Mouse (Mus musculus): ENCODE data around the gene Gnl3. TPM values are rescaled to one million over a fixed set of nuclear protein-coding genes. Genes with fewer than 3 reads are reported as not detected.

The Gnl3 gene
- total and polyA plus RNA-seq, 2 experiments from 2014 or later: 57.3 to 64.7 TPM

DNA sequence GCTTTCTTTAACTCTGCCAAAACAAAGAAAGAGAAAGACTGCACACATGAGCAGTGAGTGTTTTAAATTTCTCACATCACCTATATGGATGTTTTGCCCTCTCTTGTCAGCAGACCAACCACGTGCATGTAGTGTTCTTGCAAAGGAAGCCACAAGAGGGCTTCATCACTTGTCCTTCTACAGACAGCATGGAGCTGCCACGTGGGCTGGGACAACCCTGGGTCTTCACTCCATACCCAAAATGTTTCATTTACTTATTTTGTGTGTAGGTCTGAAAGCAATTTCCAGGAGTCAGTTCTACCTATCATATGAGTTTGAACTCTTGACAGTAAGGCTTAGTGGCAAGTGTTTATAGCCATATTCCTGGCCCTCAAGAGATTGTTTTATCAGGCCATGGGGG, 1.1 kb downstream of the Gnl3 start:
- Histone ChIP-seq H3K9me3 (ENCODE audit: low read length) (no peaks in the 10 kb centered on the region), H3K27me3 (ENCODE audit: insufficient read depth, low read length) (no peaks in the 10 kb centered on the region), H3K4me3 (ENCODE audit: low read depth, low read length) (peak overlapping the region; percentile 87), H3K27ac (ENCODE audit: low read depth, low read length) (no peak overlapping the region), H3K4me1 (ENCODE audit: insufficient read depth) (peaks cover 15% of the 10 kb centered on the region; the same call in 1 of the 2 replicates), H3K9ac (peak overlapping the region; percentile 84), H3K4me2 (ENCODE audit: low read depth) (peak overlapping the region; percentile 80), H3K36me3 (ENCODE audit: insufficient read depth) (peaks cover 49% of the 10 kb centered on the region)
- peak; percentile 31 for DNase-seq
- 2% methylated on average over 2 of the region's 2 CpGs for WGBS
- ATAC-seq: peak; percentile 21; the same call in 1 of the 2 replicates
- peak; percentile 40 for TF ChIP-seq CTCF (IDR thresholded peaks at IDR 0.05; ENCODE audit: low read depth)

- Histone ChIP-seq H3K27ac (ENCODE audit: low read depth, low read length) (no peak overlapping the region), H3K9me3 (ENCODE audit: low read length) (no peaks in the 10 kb centered on the region), H3K4me1 (ENCODE audit: insufficient read depth) (peaks cover 15% of the 10 kb centered on the region; the same call in 1 of the 2 replicates), H3K4me3 (ENCODE audit: low read depth, low read length) (no peak overlapping the region), H3K27me3 (ENCODE audit: insufficient read depth, low read length) (no peaks in the 10 kb centered on the region), H3K9ac (no peak overlapping the region), H3K4me2 (ENCODE audit: low read depth) (no peak overlapping the region), H3K36me3 (ENCODE audit: insufficient read depth) (peaks cover 59% of the 10 kb centered on the region)
- ATAC-seq: no peak
- no peak for TF ChIP-seq CTCF (IDR thresholded peaks at IDR 0.05; ENCODE audit: low read depth)
- WGBS: 90% methylated on average over 1 of the region's 1 CpGs
- DNase-seq: no peak
Measured at GRCm38 (mm10) chr14:31016063-31016462, 2.9 kb downstream of the Gnl3 start.

GRCm38 (mm10) chr14:31013928-31014327, 5.0 kb downstream of the Gnl3 start:
- Histone ChIP-seq H3K4me2 (ENCODE audit: low read depth) (no peak overlapping the region), H3K9ac (no peak overlapping the region), H3K27ac (ENCODE audit: low read depth, low read length) (no peak overlapping the region), H3K9me3 (ENCODE audit: low read length) (no peaks in the 10 kb centered on the region), H3K36me3 (ENCODE audit: insufficient read depth) (peaks cover 79% of the 10 kb centered on the region), H3K27me3 (ENCODE audit: insufficient read depth, low read length) (no peaks in the 10 kb centered on the region), H3K4me1 (ENCODE audit: insufficient read depth) (0 out of 2 replicates have a peak, but pooled peaks cover 5% of the 10 kb centered on the region), H3K4me3 (ENCODE audit: low read depth, low read length) (no peak overlapping the region)
- ATAC-seq (no peak), DNase-seq (no peak)
- TF ChIP-seq CTCF (IDR thresholded peaks at IDR 0.05; ENCODE audit: low read depth): no peak
- WGBS: 97% methylated on average over 2 of the region's 2 CpGs

- 90% methylated on average over 3 of the region's 3 CpGs for WGBS
- no peaks in the 10 kb centered on the region for H3K4me1 ChIP-seq (ENCODE audit: insufficient read depth)
Measured at GRCm38 (mm10) chr14:31011588-31011987, 7.4 kb downstream of the Gnl3 start.

DNA sequence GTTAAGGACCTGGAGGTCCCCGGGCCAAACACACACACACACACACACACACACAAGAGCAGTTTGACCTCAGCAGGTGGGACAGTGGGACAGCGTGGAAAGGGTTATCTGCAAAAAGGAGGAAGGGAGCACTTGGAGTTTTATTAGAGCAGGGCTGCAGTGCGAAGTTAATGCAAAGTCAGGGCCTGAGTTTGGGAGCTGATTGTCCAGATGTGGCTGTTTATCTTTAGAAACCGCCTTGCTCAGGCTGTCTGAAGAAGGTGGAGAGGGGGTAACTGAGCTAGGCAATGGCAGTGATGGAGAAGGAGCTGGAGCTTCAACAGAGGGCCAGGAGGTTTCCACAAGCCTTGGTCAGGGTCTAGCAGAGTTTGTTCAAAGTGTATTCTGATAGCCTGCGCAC, 12.2 kb downstream of the Gnl3 start:
- TF ChIP-seq CTCF (IDR thresholded peaks at IDR 0.05; ENCODE audit: low read depth): no peak
- H3K4me2 ChIP-seq (ENCODE audit: low read depth): no peak overlapping the region
- H3K9me3 ChIP-seq (ENCODE audit: low read length): no peaks in the 10 kb centered on the region
- 85% methylated on average over 5 of the region's 5 CpGs for WGBS
- H3K27ac ChIP-seq (ENCODE audit: low read depth, low read length): no peak overlapping the region
- H3K36me3 ChIP-seq (ENCODE audit: insufficient read depth): peaks cover 48% of the 10 kb centered on the region
- no peak overlapping the region for H3K4me3 ChIP-seq (ENCODE audit: low read depth, low read length)
- no peak overlapping the region for H3K9ac ChIP-seq
- DNase-seq: no peak
- peaks cover 7% of the 10 kb centered on the region for H3K4me1 ChIP-seq (ENCODE audit: insufficient read depth)
- no peaks in the 10 kb centered on the region for H3K27me3 ChIP-seq (ENCODE audit: insufficient read depth, low read length)
- ATAC-seq: no peak

More at GRCm38 (mm10) chr14:31011588-31011987, 7.4 kb downstream of the Gnl3 start:
- H3K36me3 ChIP-seq (ENCODE audit: insufficient read depth): peaks cover 91% of the 10 kb centered on the region
- H3K27ac ChIP-seq (ENCODE audit: low read depth, low read length): no peak overlapping the region
- no peaks in the 10 kb centered on the region for H3K9me3 ChIP-seq (ENCODE audit: low read length)
- H3K9ac ChIP-seq: no peak overlapping the region
- H3K4me3 ChIP-seq (ENCODE audit: low read depth, low read length): no peak overlapping the region
- DNase-seq: no peak
- no peak overlapping the region for H3K4me2 ChIP-seq (ENCODE audit: low read depth)
- no peak for ATAC-seq
- H3K27me3 ChIP-seq (ENCODE audit: insufficient read depth, low read length): no peaks in the 10 kb centered on the region
- TF ChIP-seq CTCF (IDR thresholded peaks at IDR 0.05; ENCODE audit: low read depth): no peak

GRCm38 (mm10) chr14:31004527-31004926, 14.4 kb downstream of the Gnl3 start:
- no peak for TF ChIP-seq CTCF (IDR thresholded peaks at IDR 0.05; ENCODE audit: low read depth)
- H3K36me3 ChIP-seq (ENCODE audit: insufficient read depth): peaks cover 26% of the 10 kb centered on the region
- peaks cover 10% of the 10 kb centered on the region for H3K4me1 ChIP-seq (ENCODE audit: insufficient read depth)
- no peak for DNase-seq
- H3K9ac ChIP-seq: no peak overlapping the region
- ATAC-seq: no peak
- H3K27me3 ChIP-seq (ENCODE audit: insufficient read depth, low read length): no peaks in the 10 kb centered on the region
- H3K4me3 ChIP-seq (ENCODE audit: low read depth, low read length): no peak overlapping the region
- no peaks in the 10 kb centered on the region for H3K9me3 ChIP-seq (ENCODE audit: low read length)
- 93% methylated on average over 2 of the region's 2 CpGs for WGBS
- H3K4me2 ChIP-seq (ENCODE audit: low read depth): no peak overlapping the region
- no peak overlapping the region for H3K27ac ChIP-seq (ENCODE audit: low read depth, low read length)

DNA sequence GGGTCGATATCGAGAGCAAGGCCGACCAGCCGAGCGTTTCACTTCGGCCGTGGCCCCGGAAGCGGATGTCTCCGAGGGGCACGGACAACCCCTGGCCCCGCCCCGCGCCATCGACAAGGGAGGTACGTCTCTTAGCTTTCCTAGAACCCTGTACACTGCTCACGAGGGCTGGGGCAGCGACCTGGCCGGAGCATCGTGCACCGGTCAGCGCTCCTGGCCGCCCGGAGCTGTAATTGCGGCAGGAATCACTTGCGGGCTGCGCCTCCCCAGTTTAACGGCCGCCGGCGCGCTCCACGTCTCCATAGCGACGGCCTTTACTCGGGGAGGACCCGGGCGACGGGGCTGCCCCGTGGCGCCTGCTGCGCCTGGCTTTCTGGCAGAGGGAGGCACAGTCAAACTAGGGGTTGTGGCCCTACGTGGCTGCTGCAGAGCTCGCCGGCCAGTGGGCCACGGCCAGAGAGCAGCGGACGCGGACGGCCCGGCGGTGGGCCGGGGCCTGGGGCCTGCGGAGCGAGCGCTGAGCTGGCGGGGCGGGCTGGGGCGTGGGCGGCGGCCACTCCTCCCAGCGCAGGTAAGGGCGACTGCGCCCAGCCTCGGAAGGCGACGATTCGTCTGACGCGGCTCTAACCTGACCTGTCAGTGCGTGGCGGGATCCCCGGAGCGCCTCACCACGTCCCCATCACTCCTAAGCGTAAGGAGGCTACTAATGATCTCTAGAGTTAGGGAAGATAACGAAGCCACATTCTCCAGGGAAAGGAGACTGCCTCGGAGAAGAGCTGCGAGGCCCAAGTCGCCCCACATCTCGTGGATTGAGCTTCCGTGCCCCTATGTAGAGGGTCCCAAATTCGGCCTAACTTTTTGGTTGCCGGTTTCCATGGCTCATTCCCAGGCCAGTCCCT, 17.4 kb downstream of the Gnl3 start, which contains the start of the genes Glt8d1 and Spcs1:
TSS of gene Glt8d1 (plus strand) at position 94 of the 899 bp plus-strand sequence.
TSS of gene Spcs1 (minus strand) at position 366 of the 899 bp plus-strand sequence.
- ATAC-seq (peak; percentile 95), DNase-seq (peak; percentile 86)
- 3% methylated on average over 70 of the region's 84 CpGs for WGBS
- Histone ChIP-seq H3K9me3 (ENCODE audit: low read length) (no peaks in the 10 kb centered on the region), H3K27ac (ENCODE audit: low read depth, low read length) (peak within 1 kb of the TSS; percentile 92), H3K4me1 (ENCODE audit: insufficient read depth) (peaks cover 10% of the 10 kb centered on the region), H3K4me2 (ENCODE audit: low read depth) (peak within 1 kb of the TSS; percentile 75), H3K4me3 (ENCODE audit: low read depth, low read length) (peak within 1 kb of the TSS; percentile 65), H3K9ac (peak within 1 kb of the TSS; percentile 84), H3K27me3 (ENCODE audit: insufficient read depth, low read length) (no peaks in the 10 kb centered on the region), H3K36me3 (ENCODE audit: insufficient read depth) (peaks cover 5% of the 10 kb centered on the region)
- no peak for TF ChIP-seq CTCF (IDR thresholded peaks at IDR 0.05; ENCODE audit: low read depth)
